Mouse (Mus musculus) spleen, adult 2 months (tissue): ENCODE measurements around the gene Sec13. TPM values are rescaled to one million over a fixed set of nuclear protein-coding genes. Genes with fewer than 3 reads are reported as not detected.

Experiments
- DNase-seq, 2 experiments: peaks; one replicate each; pipeline versions ENCODE4 v3.0.0 to v3.0.0-alpha.2; 2012 to 2021; ENCODE audit warnings: low spot score in 2 of 2, low read depth in 1 of 2
- H3K27ac ChIP-seq: fragments of 200-500 bp; 2 replicates; pipeline ENCODE4 v1.5.1; 2012; ENCODE audit warnings: low read length, inconsistent platforms; ENCODE audit not compliant: insufficient read depth
- H3K27me3 ChIP-seq: fragments of 200-500 bp; 2 replicates; pipeline ENCODE4 v1.6.1; 2012; ENCODE audit warnings: mild to moderate bottlenecking, moderate library complexity, low read length, inconsistent platforms; ENCODE audit not compliant: control insufficient read depth, insufficient read depth
- H3K36me3 ChIP-seq: fragments of 200-500 bp; 2 replicates; pipeline ENCODE4 v1.6.1; 2012; ENCODE audit warnings: mild to moderate bottlenecking, low read length, inconsistent platforms; ENCODE audit not compliant: control insufficient read depth, insufficient read depth
- H3K4me1 ChIP-seq: fragments of 200-500 bp; 2 replicates; pipeline ENCODE4 v1.6.1; 2011; ENCODE audit warnings: inconsistent platforms; ENCODE audit not compliant: control insufficient read depth, insufficient read depth, insufficient read length
- H3K4me3 ChIP-seq: fragments of 200-500 bp; 2 replicates; pipeline ENCODE4 v1.5.1; 2011; ENCODE audit warnings: mild to moderate bottlenecking, inconsistent platforms; ENCODE audit not compliant: insufficient read depth, insufficient read length; ENCODE audit errors: extremely low read depth
- CTCF ChIP-seq: fragments of 200-500 bp; IDR thresholded peaks from 2 replicates; pipeline ENCODE4 v1.5.1; 2011; ENCODE audit warnings: mild to moderate bottlenecking, inconsistent platforms; ENCODE audit not compliant: insufficient read depth, insufficient read length, insufficient replicate concordance; ENCODE audit errors: extremely low read depth
- POLR2A ChIP-seq: fragments of 200-500 bp; IDR thresholded peaks from 2 replicates; pipeline ENCODE4 v1.6.1; 2011; ENCODE audit warnings: low read depth, low read length, inconsistent platforms
- WGBS: fragments of 180-500 bp; shearing (Covaris S2); methylation state at CpG from one replicate; pipeline ENCODE4 v1.1.7; 2018; 5-methylcytosine and 5-hydroxymethylcytosine counted together
- polyA plus RNA-seq: library from polyadenylated mRNA; depleted of rRNA; stranded (reverse); fragments of >200 nt; gene quantifications from 2 replicates; pipeline ENCODE4 v1.2.3, GENCODE M21; 2012

Sec13 gene
- polyA plus RNA-seq, 1 experiment = 80.0 TPM

DNA sequence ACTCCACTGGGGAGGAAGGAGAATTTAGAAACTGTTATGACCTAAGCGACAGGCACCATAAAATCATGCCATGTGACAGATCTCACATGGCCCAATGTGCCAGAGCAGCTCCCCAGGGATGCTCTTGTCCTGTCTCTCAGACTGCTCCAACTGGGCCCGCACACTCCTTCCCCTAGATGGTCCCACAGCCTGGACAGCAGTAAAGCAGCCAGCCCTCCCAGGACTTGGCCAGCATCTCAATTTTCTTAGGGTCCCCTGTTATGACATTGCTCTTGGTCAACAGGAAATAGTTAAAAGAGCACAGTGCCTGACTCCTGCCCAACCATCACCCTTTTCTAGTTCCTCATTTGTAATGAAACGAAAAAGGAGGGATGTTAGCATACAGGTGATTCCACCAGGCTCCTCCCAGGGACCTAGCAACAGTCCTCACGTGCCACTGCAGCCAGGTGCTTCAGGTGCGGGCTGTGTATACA, 47.8 kb downstream of the Sec13 start:
- Histone ChIP-seq H3K36me3 (peaks cover 21% of the 10 kb centered on the region), H3K4me3 (no peak overlapping the region), H3K4me1 (peaks cover 5% of the 10 kb centered on the region), H3K27me3 (no peaks in the 10 kb centered on the region), H3K27ac (peak overlapping the region; percentile 84)
- no peak for TF ChIP-seq CTCF
- no peak for TF ChIP-seq POLR2A
- 52% methylated on average over 5 of the region's 5 CpGs for WGBS
- DNase-seq = peak in 1 of 2 experiments; percentile 61

DNA sequence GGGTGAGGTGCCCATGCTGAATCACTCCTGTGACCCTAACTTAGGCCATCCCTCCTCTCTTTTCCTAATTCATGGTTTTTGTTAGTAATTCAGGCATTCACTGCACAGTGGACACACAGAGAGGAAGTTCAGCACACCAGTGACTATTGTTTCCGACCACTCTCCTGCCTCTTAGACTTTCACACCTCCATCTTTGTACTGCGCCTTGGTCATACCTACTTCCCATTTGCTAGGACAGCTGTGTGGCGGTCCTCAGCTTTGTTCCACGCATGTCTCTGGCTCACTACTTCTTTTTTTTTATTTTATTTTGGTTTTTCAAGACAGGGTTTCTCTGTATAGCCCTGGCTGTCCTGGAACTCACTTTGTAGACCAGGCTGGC, 49.5 kb downstream of the Sec13 start:
- Histone ChIP-seq H3K27ac (peak overlapping the region; percentile 81), H3K4me1 (peaks cover 5% of the 10 kb centered on the region; the same call in 1 of the 2 replicates), H3K36me3 (peaks cover 23% of the 10 kb centered on the region), H3K27me3 (no peaks in the 10 kb centered on the region), H3K4me3 (no peak overlapping the region)
- no peak for DNase-seq
- 54% methylated on average over 4 of the region's 4 CpGs for WGBS
- TF ChIP-seq CTCF = no peak
- TF ChIP-seq POLR2A = no peak

DNA sequence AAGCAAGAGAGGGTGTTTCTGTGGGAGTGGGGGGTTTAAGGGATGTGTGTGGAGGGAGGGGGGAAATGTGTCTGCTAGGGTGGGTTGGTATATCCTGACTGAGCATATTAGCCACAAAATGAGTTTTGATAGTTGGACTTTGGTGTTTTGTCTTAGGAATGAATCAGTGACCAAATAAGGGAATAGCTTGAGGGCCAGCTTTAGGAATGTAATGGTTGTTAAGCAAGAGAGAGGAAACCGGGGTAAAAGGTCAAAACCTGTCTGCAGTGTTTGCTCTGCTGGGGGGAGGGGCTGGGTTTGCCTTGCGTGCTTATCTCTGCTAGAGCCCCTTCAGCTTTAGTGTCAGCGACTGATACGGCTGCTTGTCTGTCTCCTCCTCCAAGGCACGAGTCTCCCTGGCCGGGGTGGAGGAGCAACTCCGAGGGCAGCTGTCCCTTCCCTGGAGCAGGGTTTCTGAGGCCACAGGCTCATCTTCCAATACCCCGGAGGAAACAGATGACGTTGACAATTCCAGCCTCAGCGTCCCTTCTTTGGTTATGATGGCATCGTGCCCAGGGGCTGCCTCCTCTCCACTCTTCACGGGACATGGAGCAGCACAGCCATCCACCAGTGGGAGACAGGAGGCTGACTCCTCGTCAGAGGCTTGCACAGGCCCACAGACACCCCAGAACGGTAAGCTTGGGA, 50.0 kb downstream of the Sec13 start:
- WGBS = 59% methylated on average over 14 of the region's 14 CpGs
- peaks cover 25% of the 10 kb centered on the region for H3K36me3 ChIP-seq
- H3K27me3 ChIP-seq = no peaks in the 10 kb centered on the region
- H3K27ac ChIP-seq = peak overlapping the region; percentile 81
- DNase-seq = no peak
- peaks cover 5% of the 10 kb centered on the region; the same call in 1 of the 2 replicates for H3K4me1 ChIP-seq
- TF ChIP-seq CTCF (no peak), POLR2A (no peak)
- H3K4me3 ChIP-seq = no peak overlapping the region

DNA sequence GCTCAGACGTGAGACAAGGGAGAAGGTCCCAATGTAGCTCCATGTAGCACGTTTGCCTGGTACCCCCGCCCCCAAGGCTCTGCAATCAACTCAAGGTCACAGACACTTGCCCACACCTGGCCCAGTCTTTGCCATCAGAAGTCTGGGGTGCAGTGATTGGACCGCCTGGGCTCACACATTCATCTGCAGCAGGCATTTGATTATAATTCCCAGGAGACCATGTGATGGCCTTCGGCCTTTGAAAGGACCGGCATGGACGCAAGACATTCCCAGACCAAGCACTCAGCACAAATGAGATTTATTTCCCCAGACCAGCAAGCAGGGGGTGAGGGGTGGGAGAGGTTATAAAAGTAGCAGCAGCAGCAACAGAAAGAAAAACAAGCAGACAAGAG, 50.5 kb downstream of the Sec13 start:
- peak overlapping the region; percentile 61 for H3K27ac ChIP-seq
- no peak overlapping the region for H3K4me3 ChIP-seq
- no peaks in the 10 kb centered on the region for H3K27me3 ChIP-seq
- no peak for DNase-seq
- H3K36me3 ChIP-seq = peaks cover 29% of the 10 kb centered on the region
- no peak for TF ChIP-seq POLR2A
- TF ChIP-seq CTCF = no peak
- peaks cover 5% of the 10 kb centered on the region; the same call in 1 of the 2 replicates for H3K4me1 ChIP-seq
- WGBS = 91% methylated on average over 7 of the region's 7 CpGs

- DNase-seq = no peak
- Histone ChIP-seq H3K27ac (no peak overlapping the region), H3K4me1 (0 out of 2 replicates have a peak, but pooled peaks cover 2% of the 10 kb centered on the region), H3K36me3 (peaks cover 32% of the 10 kb centered on the region), H3K4me3 (no peak overlapping the region), H3K27me3 (no peaks in the 10 kb centered on the region)
- TF ChIP-seq POLR2A (no peak), CTCF (no peak)
- WGBS = 96% methylated on average over 8 of the region's 8 CpGs
Measured at GRCm38 (mm10) chr6:113686551-113687125, 53.9 kb downstream of the Sec13 start.

GRCm38 (mm10) chr6:113683081-113683825, 57.3 kb downstream of the Sec13 start:
- Histone ChIP-seq H3K4me1 (peaks cover 3% of the 10 kb centered on the region; the same call in 1 of the 2 replicates), H3K27ac (no peak overlapping the region), H3K27me3 (no peaks in the 10 kb centered on the region), H3K36me3 (peaks cover 28% of the 10 kb centered on the region), H3K4me3 (no peak overlapping the region)
- no peak for DNase-seq
- TF ChIP-seq POLR2A = no peak
- TF ChIP-seq CTCF = no peak
- WGBS = 90% methylated on average over 10 of the region's 10 CpGs
